Mouse (Mus musculus): ENCODE measurements around the gene Ptgir. TPM values are rescaled to one million over a fixed set of nuclear protein-coding genes. Genes with fewer than 3 reads are reported as not detected.

Ptgir gene
- polyA plus RNA-seq, 1 experiment: 0.08 TPM

DNA sequence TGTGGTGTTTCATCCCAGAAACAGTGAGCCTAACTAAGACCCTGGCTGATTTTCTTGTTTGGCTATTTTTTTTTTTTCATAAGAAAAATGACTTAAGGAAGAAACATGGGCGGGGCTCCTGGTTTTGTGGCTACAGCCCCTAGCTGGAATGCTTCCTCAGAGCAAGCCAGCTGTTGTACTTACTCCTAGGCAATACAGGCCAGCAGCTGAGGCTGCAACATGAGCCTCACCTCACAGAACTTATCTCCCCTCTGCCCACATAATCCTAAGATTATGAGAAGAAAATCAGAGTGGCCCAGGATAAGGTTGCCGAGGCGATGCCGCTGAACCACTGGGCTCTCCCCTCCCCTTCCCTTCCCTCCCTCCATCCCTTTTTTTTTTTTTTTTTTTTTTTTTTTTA lies 49.4 kb downstream of the Ptgir start:
- no peak for TF ChIP-seq CTCF (IDR thresholded peaks at IDR 0.05; ENCODE audit: extremely low read depth, insufficient read depth, low read length)
- Histone ChIP-seq H3K27ac (ENCODE audit: insufficient read depth, low read length) (no peak overlapping the region), H3K4me1 (ENCODE audit: control insufficient read depth, insufficient read depth, low read length) (peaks cover 6% of the 10 kb centered on the region; the same call in 1 of the 2 replicates), H3K4me3 (ENCODE audit: insufficient read depth, low read length) (no peak overlapping the region)

GRCm38 (mm10) chr7:16956410-16957265 lies 50.3 kb downstream of the Ptgir start:
- Histone ChIP-seq H3K4me1 (ENCODE audit: control insufficient read depth, insufficient read depth, low read length) (peaks cover 6% of the 10 kb centered on the region; the same call in 1 of the 2 replicates), H3K27ac (ENCODE audit: insufficient read depth, low read length) (peak overlapping the region; percentile 75), H3K4me3 (ENCODE audit: insufficient read depth, low read length) (no peak overlapping the region)
- TF ChIP-seq POLR2A (IDR thresholded peaks at IDR 0.05; ENCODE audit: extremely low read depth, insufficient read depth, low read length): no peak
- no peak for TF ChIP-seq CTCF (IDR thresholded peaks at IDR 0.05; ENCODE audit: extremely low read depth, insufficient read depth, low read length)

GRCm38 (mm10) chr7:16959539-16960187 lies 53.4 kb downstream of the Ptgir start, which contains the start of gene Pnmal1:
TSS of gene Pnmal1 (plus strand) at chr7:16959679.
- Histone ChIP-seq H3K4me1 (ENCODE audit: control insufficient read depth, insufficient read depth, low read length) (peaks cover 6% of the 10 kb centered on the region; the same call in 1 of the 2 replicates), H3K4me3 (ENCODE audit: insufficient read depth, low read length) (peak within 1 kb of the TSS; percentile 38), H3K27ac (ENCODE audit: insufficient read depth, low read length) (peak within 1 kb of the TSS; percentile 73)
- TF ChIP-seq CTCF (IDR thresholded peaks at IDR 0.05; ENCODE audit: extremely low read depth, insufficient read depth, low read length) (no peak), POLR2A (IDR thresholded peaks at IDR 0.05; ENCODE audit: extremely low read depth, insufficient read depth, low read length) (peak; percentile 78)

Other genes starting within 250 kb of the Ptgir start
- 0.08 TPM in 1 of 2 replicates, not detected in the other for gene Ceacam15, start 230.8 kb upstream of the Ptgir start, polyA plus RNA-seq (2012; rRNA removed)
- gene Ceacam9, start 184.6 kb upstream of the Ptgir start, polyA plus RNA-seq (2012; rRNA removed): 0.26 and 0.52 TPM in 2 replicates
- gene Ap2s1, start 168.1 kb upstream of the Ptgir start, polyA plus RNA-seq (2012; rRNA removed): 526 and 561 TPM in 2 replicates
- 5.7 and 6.1 TPM in 2 replicates for gene Slc1a5, start 125.2 kb upstream of the Ptgir start, polyA plus RNA-seq (2012; rRNA removed)
- 291 and 307 TPM in 2 replicates for gene Strn4, start 90.6 kb upstream of the Ptgir start, polyA plus RNA-seq (2012; rRNA removed)
- 42.3 and 44.0 TPM in 2 replicates for gene Fkrp, start 89.8 kb upstream of the Ptgir start, polyA plus RNA-seq (2012; rRNA removed)
- gene Prkd2, start 63.6 kb upstream of the Ptgir start, polyA plus RNA-seq (2012; rRNA removed): 6.5 and 6.8 TPM in 2 replicates
- 169 and 184 TPM in 2 replicates for gene Dact3, start 31.2 kb upstream of the Ptgir start, polyA plus RNA-seq (2012; rRNA removed)
- gene Gng8, start 14.7 kb upstream of the Ptgir start, polyA plus RNA-seq (2012; rRNA removed): 8.3 and 10.9 TPM in 2 replicates
- gene Calm3, start 17.6 kb downstream of the Ptgir start, polyA plus RNA-seq (2012; rRNA removed): 1,956 and 2,049 TPM in 2 replicates
- 89.8 and 103 TPM in 2 replicates for gene Pnmal2, start 38.2 kb downstream of the Ptgir start, polyA plus RNA-seq (2012; rRNA removed)
- gene Pnmal1, start 53.2 kb downstream of the Ptgir start, polyA plus RNA-seq (2012; rRNA removed): 60.2 and 64.8 TPM in 2 replicates
- 38.9 and 42.5 TPM in 2 replicates for gene Gm42372, start 76.6 kb downstream of the Ptgir start, polyA plus RNA-seq (2012; rRNA removed)
- 1.8 and 1.9 TPM in 2 replicates for gene Ccdc8, start 86.2 kb downstream of the Ptgir start, polyA plus RNA-seq (2012; rRNA removed)
- 263 and 268 TPM in 2 replicates for gene Ppp5c, start 121.4 kb downstream of the Ptgir start, polyA plus RNA-seq (2012; rRNA removed)
- gene Hif3a, start 155.9 kb downstream of the Ptgir start, polyA plus RNA-seq (2012; rRNA removed): 3.3 and 4.0 TPM in 2 replicates
- 2.9 and 3.0 TPM in 2 replicates for gene Psg16, start 167.6 kb downstream of the Ptgir start, polyA plus RNA-seq (2012; rRNA removed)
- 0.09 and 0.10 TPM in 2 replicates for gene Ceacam3, start 243.8 kb downstream of the Ptgir start, polyA plus RNA-seq (2012; rRNA removed)

Data from cortical plate, adult 2 months (tissue).